Mouse (Mus musculus) kidney, adult 18-20 months (tissue): ENCODE results near the gene Ccnl2.

ENCODE experiments used
- DNase-seq: peaks from one replicate; pipeline ENCODE4 v3.0.0; 2021

The Ccnl2 gene

DNA sequence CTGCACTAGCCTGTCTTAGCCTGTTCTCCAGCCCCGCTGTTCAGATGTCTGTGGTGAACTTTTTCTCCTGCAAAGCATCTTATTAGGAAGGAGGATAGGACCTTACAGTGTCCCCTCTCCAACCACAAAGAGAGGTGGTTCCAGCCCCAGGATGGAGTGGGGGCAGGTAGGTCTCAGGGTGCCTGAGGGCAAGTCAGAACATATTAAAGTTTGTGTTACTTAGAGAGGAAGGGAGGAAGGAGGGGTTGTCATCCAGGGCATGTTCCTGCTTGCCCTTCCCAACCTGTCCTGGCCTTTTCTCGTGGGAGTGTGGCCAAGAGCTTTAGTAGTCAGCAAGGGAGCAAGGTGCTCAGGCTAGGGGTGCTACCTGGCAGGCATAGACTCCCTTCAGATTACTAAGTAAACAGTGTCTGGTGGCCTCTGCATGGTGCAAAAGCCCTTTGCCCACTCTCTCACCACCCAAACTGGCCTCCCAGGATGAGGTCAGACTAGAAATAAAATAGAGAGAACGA, 21.6 kb upstream of the Ccnl2 start:
- DNase-seq: peak; percentile 38

DNA sequence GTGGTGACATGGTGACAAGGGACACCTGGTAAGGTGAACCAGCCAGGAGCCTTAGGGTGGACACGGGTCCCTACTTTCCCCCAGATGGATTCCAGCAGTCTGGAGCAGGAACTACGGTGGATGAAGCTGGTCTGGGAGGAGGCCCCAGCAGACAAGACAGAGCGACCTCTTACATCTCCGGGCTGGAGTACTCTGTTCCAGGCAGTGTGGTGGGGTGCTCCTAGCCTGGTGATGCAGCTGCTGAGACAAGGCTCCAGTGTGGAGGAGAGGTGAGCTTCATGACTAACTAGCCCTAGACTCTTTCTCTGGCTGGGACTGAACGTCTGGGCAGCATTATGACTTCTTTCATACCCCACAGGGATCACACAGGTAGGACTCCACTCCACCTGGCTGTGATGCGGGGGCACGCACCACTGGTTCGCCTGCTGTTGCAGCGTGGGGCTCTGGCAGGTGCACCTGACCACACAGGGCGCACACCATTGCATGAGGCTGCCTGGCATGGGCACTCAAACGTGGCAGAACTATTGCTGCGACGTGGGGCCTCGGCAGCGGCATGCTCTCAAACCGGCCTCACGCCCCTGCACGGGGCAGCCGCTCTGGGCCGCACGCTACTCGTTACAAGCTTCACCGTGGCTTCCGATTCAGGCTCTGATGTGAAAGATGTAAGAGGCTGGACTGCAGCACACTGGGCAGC, 20.9 kb upstream of the Ccnl2 start:
- DNase-seq: peak; percentile 44

DNA sequence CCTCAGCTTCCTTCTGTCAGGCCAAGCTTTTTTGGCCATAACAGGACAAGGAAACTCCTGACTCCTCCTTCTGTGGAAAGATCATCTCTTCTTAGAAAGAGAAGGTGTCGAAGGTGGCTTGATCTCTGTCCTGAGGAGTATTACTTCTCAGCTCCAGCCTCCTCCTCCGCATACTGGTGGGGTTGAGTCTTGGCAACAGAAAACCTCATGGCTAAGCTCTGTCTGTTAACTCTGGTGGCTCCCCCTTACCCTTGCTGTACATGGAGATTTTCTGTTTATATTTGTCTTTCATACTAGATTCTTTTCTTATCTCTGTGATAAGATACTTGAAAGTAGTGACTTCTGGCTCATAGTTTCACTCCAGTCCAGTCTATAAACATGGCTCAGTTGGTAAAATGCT, 18.6 kb upstream of the Ccnl2 start:
- DNase-seq: no peak

DNA sequence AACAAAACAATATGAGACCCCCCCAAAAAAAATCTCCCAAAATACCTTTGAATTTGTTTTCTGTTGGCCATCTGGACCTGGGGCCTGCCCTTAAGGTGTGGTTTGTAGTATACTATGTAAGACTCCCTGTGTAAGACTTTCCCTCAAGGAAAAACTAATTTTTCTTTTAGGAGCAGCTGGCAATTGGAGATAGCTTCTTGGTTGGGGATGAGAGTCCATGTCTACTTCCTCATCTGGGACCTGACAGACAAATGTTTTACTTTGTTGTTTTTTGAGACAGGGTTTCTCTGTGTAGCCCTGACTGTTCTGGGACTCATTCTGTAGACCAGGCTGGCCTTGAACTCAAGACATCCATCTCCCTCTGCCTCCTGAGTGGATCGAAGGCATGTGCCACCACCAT, 10.2 kb upstream of the Ccnl2 start:
- no peak for DNase-seq

DNA sequence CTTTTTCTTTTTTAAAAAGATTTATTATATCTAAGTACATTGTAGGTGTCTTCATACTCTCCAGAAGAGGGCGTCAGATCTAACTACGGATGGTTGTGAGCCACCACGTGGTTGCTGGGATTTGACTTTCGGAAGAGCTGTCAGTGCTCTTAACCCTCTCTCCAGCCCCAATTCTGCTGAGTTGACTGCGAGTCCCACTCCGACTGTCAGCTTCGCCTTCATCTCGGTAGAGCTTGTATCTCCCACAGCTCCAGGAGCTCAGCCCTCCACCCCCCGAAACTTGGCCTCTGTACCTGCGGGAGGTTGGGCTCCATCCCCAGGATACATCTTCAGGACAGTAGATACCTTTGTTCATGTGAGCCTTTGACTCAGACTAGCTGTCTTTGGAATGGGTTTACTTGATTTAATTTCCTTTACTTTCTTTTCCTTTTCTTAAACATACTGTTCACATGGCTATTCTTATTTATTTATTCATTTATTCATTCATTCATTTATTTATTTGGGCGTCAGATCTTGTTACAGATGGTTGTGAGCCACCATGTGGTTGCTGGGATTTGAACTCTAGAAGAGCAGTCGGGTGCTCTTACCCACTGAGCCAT, 9.4 kb upstream of the Ccnl2 start, which contains the start of gene Mrpl20:
Gene Mrpl20 (plus strand): TSS at position 138 of the 599 bp plus-strand sequence.
- no peak for DNase-seq

DNA sequence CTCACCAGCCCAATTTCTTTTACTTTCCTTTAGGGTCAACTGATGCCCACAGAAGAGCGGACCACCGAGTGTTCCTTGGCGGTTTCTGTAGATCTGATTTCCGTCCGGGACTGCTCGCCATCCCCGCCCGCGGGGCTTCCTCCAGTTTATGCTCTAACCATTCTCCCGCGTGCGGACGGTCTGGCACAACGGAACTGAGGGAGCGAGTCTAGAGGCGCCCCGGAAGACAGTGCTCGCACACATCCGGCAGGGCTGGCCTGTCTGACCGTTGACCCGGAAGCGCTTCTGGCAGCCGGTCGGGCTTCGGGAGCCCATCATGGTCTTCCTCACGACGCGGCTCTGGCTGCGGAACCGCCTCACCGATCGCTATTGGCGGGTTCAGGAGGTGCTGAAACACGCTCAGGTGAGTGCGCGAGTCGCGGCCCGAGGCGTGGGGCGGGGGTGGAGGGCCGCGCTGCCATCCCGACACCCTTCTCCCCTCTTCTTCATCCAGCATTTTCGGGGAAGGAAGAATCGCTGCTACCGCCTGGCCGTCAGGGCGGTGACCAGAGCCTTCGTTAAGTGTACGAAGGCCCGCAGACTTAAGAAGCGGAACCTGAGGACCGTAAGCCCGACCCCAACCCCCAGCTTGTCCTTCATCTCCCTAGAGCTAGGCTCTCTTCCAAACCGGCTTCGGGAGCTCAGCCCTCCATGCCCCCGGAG, 8.8 kb upstream of the Ccnl2 start:
- peak; percentile 96 for DNase-seq

DNA sequence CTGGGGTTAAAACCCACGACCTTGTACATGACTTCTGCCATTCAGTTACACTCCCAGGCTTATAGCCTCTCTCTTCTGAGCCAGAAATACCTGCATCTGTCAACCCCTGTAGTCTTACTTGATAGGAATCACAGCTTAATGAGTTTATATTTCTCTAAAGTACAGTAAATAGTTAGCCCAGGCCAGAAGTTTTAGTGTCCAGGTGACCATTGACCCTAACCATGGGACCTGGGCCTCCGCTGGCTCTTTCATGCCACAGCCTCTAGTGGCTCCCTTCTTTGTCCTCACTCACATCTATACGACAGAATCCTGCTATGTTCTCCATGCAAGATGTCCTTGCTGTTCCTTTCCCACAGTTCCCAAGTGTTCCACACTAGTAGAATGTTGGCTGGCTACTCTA, 4.4 kb upstream of the Ccnl2 start:
- no peak for DNase-seq

DNA sequence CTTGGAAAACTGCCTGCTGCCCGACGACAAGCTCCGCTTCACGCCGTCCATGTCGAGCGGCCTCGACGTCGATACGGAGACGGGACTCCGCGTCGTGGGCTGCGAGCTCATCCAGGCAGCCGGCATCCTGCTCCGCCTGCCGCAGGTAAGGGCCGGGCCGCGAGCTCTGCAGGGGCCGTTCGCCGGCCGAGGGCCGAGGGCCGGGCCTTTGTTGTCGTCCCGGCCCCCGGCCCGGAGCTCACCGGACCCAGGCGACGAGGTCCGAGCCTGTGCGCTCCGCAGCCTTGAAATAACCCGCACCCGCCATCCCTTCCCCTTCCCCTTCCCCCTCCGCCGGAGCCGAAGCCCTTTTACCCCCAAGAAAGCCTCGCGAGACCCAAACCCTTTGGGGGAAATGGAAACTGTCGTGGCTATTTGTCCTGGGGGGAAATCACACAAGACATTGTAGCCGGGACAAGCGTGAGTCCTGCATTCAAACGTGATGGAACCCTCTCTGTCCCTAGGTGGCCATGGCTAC, 434 bp downstream of the Ccnl2 start:
- peak; percentile 28 for DNase-seq

DNA sequence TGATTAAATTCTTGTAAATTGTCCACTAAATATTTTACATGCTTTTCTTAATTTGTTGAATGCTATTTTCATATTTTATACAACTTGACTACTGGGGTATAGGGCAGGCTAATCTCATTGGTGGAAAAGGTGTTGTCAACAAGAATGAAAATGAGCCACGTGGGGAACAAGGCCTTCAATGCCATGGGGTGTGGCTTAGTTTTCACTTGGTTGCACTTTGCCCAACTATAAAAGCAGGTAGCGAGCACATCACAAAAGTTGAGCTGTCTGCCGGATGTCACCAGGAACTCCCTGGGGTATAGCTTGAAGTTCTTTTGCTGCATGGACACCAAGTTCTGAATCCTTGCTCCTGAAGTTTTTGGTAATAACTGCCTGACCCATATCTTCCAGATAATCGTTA, 5.2 kb downstream of the Ccnl2 start:
- no peak for DNase-seq

DNA sequence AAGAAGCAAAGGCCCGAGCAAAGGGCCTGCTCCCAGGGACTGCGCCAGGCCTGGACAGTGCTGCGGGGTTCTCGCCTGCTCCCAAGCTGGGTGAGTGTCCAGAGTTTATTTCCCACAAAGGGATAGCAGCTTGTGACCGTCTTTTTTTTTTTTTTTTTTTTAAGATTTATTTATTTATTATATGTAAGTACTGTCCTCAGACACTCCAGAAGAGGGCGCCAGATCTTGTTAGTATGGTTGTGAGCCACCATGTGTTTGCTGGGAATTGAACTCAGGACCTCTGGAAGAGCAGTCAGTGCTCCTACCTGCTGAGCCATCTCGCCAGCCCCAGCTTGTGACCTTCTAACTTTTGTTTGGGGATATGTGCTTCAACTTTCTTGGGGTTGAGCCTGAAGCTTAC, 8.7 kb downstream of the Ccnl2 start:
- no peak for DNase-seq

DNA sequence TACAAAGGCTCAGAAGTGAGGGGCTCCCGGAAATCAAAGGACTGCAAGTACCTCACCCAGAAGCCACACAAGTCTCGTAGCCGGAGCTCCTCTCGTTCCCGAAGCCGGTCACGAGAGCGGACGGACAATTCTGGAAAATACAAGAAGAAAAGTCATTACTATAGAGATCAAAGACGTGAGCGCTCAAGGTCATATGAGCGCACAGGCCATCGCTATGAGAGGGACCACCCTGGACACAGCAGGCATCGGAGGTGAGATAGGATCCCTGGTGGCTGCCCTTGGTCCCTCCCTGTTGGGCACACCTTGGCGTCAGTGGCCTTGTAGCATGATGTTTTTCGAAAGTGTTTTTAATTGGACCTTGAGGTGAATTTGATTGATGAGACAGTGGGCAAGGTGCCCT, 11.2 kb downstream of the Ccnl2 start:
- DNase-seq: no peak

DNA sequence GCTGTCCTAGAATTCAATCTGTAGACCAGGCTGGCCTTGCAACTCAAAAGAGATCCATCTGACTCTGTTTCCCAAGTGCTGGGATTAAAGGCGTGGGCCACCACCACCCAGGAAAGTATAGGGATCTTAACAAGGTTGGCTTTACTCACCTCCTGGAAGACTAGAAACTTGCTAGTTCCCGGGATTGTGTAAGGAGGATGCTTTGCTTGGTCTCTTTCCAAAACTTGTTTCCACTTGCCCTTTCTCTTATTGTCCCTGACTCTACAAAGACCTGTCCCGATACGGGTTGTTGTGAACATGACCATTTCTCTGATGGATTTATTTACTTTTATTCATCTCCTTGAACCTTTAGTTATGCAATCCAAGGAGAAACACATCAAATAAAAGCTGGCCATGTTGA, 17.6 kb downstream of the Ccnl2 start:
- no peak for DNase-seq

DNA sequence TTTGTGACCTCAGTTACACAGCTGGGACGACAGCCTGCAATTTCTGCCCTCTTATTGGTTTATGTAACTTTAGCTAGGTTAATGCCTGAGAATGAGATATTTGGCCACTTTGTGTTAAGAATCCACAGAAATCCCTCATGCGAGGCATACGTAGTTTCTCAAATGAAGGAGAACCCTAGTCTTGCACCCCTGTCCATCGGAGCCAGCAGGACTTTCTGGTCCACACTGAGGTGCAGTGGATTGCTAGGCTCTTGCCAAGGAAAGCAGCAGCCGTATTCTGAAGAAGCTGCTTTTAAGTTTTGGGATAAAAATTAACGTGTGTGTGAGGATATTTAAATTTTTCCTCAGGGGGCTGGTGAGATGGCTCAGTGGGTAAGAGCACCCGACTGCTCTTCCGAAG, 18.3 kb downstream of the Ccnl2 start:
- DNase-seq: no peak

DNA sequence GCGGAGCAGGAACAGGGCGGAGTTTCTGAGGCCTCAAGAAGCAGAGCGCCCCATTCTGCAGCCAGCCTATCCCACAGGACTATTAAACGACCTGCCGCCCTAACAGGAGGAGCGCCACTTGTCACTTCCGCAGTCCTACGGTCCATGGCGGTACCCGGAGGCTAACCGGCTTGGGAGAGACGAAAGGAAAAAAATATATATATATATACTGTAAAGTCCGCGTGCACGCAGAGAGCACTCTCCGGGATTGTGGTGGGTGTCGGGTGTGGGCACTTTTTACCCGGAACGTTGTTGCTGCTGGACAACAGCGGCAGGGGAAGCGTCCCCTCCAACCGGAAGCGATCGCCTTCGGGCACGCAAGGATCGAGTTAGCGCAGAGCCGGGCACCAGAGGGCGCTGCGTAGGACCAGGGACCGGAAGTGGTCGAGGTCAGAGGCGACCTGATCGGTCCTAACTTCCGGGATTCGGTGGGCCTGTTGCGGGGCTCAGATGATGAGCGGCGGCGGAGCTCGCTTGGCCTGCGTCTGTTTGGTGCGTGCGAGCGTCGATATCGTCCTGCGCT, 19.0 kb downstream of the Ccnl2 start, which contains the start of gene Aurkaip1:
Gene Aurkaip1 (plus strand): TSS at position 68 of the 562 bp plus-strand sequence.
- peak; percentile 96 for DNase-seq

DNA sequence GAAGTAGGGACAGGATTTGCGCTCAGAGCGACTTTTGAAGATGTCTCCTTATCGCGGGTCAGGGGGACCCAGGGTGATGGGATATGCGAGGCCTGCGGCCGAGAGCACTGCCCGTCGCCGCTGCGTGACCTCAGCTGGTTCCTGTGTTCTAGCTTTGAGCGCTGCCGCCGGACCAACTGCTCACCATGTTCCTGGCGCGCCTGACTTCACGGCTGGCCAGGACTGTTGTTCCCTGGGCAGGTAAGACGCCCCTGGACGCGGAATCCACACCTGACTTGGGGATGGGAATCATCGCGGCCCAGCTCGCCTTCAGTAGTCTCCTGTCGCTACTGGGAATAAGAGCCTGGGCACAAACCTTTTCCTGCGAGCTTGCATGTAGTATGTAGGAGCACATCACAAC, 19.5 kb downstream of the Ccnl2 start:
- no peak for DNase-seq

DNA sequence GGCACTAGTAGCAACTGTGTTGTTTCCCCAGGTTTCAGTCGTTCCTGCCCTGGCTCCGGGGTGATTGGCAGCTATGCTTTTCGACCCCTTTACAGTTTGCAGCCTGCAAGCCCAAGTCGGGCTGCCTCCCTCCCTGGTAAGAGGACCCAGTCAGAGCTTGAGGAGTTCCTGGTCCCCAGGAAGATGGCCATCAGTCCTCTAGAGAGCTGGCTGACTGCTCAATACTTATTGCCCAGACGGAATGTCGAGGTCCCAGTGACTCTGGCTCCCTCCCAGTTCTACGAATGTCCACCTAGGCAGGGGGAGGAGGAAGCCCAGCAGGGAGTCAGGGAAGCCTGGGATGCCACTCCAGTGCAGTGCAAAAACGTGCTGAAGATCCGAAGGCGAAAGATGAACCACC, 20.0 kb downstream of the Ccnl2 start:
- DNase-seq: no peak

DNA sequence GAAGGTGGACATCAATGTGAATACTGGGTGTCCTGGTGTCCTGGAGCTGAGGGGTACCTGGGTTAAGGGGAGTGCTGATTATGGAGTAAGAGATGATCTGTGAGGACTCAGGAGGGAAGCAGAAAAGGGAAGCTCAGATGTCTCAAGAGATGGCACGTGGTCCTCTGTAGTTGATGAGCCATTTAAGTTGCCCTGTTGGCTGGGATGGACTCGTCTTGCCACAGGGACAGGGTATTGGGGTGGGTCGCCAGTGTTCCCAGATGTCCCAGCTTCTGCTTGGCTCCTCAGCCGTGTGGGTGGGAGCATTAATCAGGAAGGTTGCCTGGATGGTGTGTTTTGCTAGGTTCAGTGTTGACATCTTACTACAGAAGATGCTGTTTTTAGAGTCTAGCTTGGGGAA, 20.9 kb downstream of the Ccnl2 start:
- no peak for DNase-seq

DNA sequence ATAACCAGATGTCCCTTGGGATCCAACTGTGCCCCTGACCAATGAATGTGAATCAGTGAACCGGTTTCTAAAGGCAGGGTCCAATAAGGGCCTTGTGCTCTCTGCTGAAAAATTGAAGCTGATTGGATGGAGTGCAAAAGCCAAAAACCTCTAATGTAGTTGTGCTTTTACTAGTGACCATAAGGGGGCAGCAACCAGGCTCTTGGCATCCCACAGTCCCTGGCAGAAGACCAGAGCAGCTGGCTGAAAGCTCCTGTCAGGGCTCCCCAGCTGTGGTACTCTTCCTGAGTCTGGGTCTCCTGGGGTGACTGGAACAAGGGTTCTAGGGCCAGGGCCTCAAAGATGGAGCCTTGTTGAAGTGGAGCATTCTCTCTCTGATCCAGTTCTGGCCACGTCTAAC, 21.5 kb downstream of the Ccnl2 start:
- DNase-seq: peak; percentile 84

DNA sequence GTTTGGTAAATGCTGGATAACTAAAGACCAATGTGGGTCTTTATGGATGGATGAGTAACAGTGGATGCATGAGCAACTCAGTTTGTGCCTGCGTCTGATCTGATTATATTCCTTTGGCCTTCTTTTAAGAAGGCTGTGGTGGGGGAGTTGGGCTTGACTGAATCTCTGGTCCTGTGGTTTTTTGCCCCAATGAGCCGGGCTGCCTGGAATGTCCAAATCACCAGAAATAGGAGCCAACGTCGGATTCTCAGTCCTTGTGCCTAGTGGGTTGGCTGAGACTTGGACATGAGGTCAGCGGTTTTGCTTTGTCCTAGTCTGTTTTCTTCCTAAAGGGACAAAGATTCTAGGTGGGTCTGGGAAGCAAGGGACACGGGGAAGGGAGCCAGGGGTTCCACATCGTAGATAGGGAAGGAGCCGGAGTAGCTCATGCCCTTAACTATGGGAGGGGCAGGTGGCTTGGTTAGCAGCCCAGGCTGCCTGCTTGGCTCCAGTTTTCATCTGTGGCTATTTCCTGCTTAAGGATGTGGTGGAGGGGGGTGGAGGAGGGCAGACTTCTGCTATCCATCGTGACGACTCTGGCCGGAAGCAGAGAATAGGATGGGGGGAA, 25.2 kb downstream of the Ccnl2 start:
- peak; percentile 39 for DNase-seq

DNA sequence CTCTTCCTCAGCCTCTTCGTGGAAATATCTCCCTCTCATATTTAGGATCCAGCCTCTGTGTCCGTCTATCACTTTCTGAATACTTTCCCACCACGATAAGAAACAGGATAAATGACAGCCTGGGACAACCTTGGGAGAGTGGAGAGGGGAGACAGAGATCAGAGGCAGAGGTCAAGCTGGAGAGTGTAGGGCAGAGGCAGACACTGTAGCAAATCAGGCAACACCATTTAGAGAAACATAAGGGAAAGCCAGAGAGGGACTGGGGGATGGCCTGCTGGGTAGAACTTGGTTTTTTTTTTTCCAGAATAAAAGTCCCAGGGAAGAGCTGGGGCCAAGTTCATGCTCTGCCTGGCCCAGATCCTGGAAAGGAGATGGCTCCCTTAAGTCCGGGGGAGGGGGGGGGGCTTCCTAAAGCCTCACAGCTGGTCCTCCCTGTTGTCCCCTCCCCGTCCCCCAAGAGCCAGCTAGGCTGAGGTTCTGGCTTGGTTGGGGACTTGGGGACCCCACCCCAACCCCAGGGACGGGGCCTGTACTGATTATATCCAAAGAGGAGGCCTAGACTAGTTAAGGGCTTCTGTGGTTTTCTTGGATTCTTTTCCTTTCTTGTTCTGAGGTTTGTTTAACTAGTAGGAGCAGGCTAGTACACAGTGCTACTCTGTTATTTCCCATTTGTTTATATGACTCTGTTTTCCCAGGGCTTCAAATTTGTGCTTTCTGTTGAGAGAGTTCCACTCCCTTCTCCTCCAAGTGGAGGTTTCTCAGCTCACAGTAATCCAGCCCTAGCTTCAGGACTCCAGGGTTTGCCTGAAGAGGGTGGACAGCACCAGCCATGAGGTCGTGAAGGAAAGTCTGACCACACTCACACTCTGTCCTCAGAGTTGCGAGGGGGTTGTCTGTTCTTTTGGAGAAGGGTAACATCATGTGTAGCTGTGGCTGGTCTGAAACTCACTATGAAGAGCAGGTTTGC, 26.2 kb downstream of the Ccnl2 start:
- DNase-seq: no peak

DNA sequence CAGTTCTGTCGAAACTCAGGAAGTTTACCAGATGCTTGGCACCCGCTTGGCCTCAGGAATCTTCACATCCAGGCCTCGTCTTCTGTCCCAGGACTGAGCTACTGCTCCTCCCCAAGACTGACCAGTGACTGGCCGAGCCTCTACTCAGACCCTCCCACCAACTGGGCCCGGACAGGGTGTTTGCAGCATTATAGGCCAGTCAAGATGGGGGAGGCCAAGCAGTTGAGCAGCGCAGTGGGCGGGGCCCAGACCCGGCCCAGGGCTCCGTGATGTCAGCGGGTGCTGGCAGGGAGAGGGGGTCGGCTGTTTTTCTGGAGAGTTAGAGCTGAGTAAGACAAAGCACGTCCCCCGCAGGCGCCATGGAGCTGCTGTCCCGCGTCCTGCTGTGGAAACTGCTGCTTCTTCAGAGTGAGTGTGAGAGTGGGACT, 27.2 kb downstream of the Ccnl2 start, which contains the start of gene Mxra8:
Gene Mxra8 (plus strand): TSS at position 198 of the 428 bp plus-strand sequence.
- DNase-seq: peak; percentile 72
